Mouse (Mus musculus): ENCODE measurements around the gene Mymx.

DNA sequence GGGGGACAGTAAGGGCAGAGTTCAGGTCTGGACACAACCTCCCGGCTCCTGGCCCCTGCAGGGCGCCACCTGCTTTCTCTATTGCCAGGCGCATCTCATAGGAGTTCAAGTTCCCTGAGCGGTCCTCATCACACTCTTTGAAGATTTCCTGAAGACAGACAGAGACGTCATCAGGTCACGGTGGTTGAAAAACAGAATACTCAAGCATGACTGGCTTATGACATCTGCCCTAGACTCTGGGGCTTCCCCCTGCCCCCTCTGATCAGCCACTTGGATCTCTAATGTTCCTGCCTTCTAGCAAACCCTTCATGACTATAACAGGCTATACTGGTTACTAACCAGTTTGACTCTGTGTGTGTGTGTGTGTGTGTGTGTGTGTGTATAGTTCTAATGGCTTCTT, 30.0 kb upstream of the Mymx start:
- TF ChIP-seq CTCF (IDR thresholded peaks at IDR 0.05; ENCODE audit: extremely low read depth, insufficient read length, insufficient replicate concordance, low read depth, low read length), result no peak
- no peak for TF ChIP-seq POLR2A (IDR thresholded peaks at IDR 0.05; ENCODE audit: low read depth, low read length)

Measured in small intestine, adult 2 months (tissue).